Mouse (Mus musculus) lung, postnatal 0 days (tissue): ENCODE results near the gene Dock2.

Source experiments
- CTCF ChIP-seq: IDR thresholded peaks from 2 replicates; pipeline ENCODE4 v1.5.1; 2016; ENCODE audit warnings: antibody characterized with exemption, mild to moderate bottlenecking
- EP300 ChIP-seq: IDR thresholded peaks from 2 replicates; pipeline ENCODE4 v1.6.1; 2016; ENCODE audit warnings: antibody characterized with exemption, mild to moderate bottlenecking, control low read depth

GRCm38 (mm10) chr11:34290708-34291107 is 493.0 kb downstream of the Dock2 start:
- TF ChIP-seq EP300 (no peak), CTCF (no peak)
